Mouse (Mus musculus) neural tube, embryonic 14.5 days (tissue): ENCODE data around the gene Fam71d. TPM values are rescaled to one million over a fixed set of nuclear protein-coding genes. Genes with fewer than 3 reads are reported as not detected.

ENCODE experiments used
- ATAC-seq: fragments of 200-750 bp; cut with Nextera tagmentation; 2 replicates; pipeline ENCODE4 v1.8.0; 2017; ENCODE audit warnings: low read depth, mild to moderate bottlenecking, moderate TSS enrichment, moderate library complexity
- H3K27ac ChIP-seq: fragments of 300-500 bp; sonication (generic); 2 replicates; pipeline ENCODE4 v1.5.1; 2014; ENCODE audit warnings: low read depth, mild to moderate bottlenecking, control low read depth, low read length, moderate library complexity, mixed read lengths
- H3K27me3 ChIP-seq: fragments of 300-500 bp; sonication (generic); 2 replicates; pipeline ENCODE4 v1.6.1; 2014; ENCODE audit warnings: low read length; ENCODE audit not compliant: control insufficient read depth, insufficient read depth
- H3K36me3 ChIP-seq: fragments of 300-500 bp; sonication (generic); 2 replicates; pipeline ENCODE4 v1.6.1; 2014; ENCODE audit warnings: low read length, mixed read lengths; ENCODE audit not compliant: control insufficient read depth, insufficient read depth
- H3K4me1 ChIP-seq: fragments of 300-500 bp; sonication (generic); 2 replicates; pipeline ENCODE4 v1.6.1; 2014; ENCODE audit warnings: low read length; ENCODE audit not compliant: control insufficient read depth, insufficient read depth
- H3K4me2 ChIP-seq: fragments of 300-500 bp; sonication (generic); 2 replicates; pipeline ENCODE4 v1.6.1; 2014; ENCODE audit warnings: mild to moderate bottlenecking, low read depth, low read length, control low read depth
- H3K4me3 ChIP-seq: fragments of 300-500 bp; sonication (generic); 2 replicates; pipeline ENCODE4 v1.5.1; 2014; ENCODE audit warnings: low read depth, low read length, control low read depth, mixed read lengths
- H3K9ac ChIP-seq: fragments of 300-500 bp; sonication (generic); replicated peaks from 2 replicates; pipeline ENCODE4 v1.6.1; 2014; ENCODE audit warnings: low read depth, mild to moderate bottlenecking, control low read depth, low read length, mixed read lengths
- H3K9me3 ChIP-seq: fragments of 300-500 bp; sonication (generic); 2 replicates; pipeline ENCODE4 v1.6.1; 2016; ENCODE audit warnings: low read length; ENCODE audit not compliant: control insufficient read depth
- WGBS: fragments of 180-500 bp; shearing (Covaris S2); extraction: QIAGEN DNeasy Blood & Tissue Kit; methylation state at CpG from one replicate; pipeline ENCODE4 v1.1.7; 2014; 5-methylcytosine and 5-hydroxymethylcytosine counted together
- polyA plus RNA-seq: library from polyadenylated mRNA; unstranded; fragments of >200 nt; fragmentation: Nextera tagmentation; extraction: Ambion mirVana; gene quantifications from 2 replicates; pipeline ENCODE4 v1.2.1, GENCODE M21; 2014

Fam71d gene
- 0.50 and 0.80 TPM in 2 replicates for polyA plus RNA-seq

DNA sequence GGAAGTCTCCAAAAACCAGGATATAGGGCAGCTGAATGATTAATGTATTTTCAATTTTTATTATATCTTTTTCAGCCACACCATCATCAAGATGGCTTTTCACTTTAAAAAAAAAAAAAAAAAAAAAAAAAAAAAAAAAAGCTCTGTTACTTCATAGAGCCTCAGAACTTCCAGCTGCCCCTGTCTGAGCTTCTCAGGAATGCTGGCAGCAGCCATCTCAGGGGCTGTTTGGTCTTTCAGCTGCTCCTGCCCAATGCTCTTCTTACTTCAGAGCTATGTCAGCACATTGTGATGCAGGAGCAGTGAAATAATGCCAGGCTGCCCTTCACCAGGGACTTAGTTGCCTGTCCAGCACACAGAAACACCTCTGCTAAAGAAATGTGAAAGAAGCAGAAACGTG lies at the start of gene Fam71d:
Gene Fam71d (plus strand): TSS at position 211 of the 400 bp plus-strand sequence.
- H3K4me1 ChIP-seq: no peaks in the 10 kb centered on the region
- no peak within 1 kb of the TSS for H3K27ac ChIP-seq
- H3K36me3 ChIP-seq: no peaks in the 10 kb centered on the region
- no peak within 1 kb of the TSS for H3K9ac ChIP-seq
- 75% methylated on average over 1 of the region's 1 CpGs for WGBS
- no peak for ATAC-seq
- no peak within 1 kb of the TSS for H3K4me3 ChIP-seq
- no peak within 1 kb of the TSS for H3K4me2 ChIP-seq
- no peaks in the 10 kb centered on the region for H3K9me3 ChIP-seq
- H3K27me3 ChIP-seq: no peaks in the 10 kb centered on the region

- no peaks in the 10 kb centered on the region for H3K9me3 ChIP-seq
- H3K4me1 ChIP-seq: no peaks in the 10 kb centered on the region
- no peak overlapping the region for H3K9ac ChIP-seq
- no peak for ATAC-seq
- no peak overlapping the region for H3K27ac ChIP-seq
- H3K4me3 ChIP-seq: no peak overlapping the region
- no peaks in the 10 kb centered on the region for H3K36me3 ChIP-seq
- H3K4me2 ChIP-seq: no peak overlapping the region
- 87% methylated on average over 2 of the region's 2 CpGs for WGBS
- H3K27me3 ChIP-seq: no peaks in the 10 kb centered on the region
Measured at GRCm38 (mm10) chr12:78643691-78644090, 47.6 kb upstream of the Fam71d start.

DNA sequence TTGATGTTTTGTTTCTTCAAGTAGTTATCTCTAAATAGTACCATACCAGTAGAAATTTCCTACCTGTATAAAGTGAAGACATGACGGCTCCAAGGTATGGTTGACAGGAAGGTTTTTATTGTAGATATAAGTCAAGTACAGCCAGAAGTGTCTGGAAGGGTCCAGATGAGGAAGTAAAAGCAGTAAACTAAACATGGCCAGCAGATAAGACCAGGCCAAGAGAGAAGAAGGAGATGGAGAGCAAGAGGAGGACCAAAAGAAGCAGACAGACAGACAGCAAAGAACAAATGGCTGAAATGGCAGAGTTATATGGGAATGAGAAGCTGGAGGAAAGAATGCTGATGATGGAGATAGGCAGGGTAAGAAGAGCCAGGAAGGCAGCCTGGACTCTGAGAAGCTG lies 46.1 kb upstream of the Fam71d start:
- no peaks in the 10 kb centered on the region for H3K4me1 ChIP-seq
- H3K27ac ChIP-seq: no peak overlapping the region
- H3K27me3 ChIP-seq: no peaks in the 10 kb centered on the region
- ATAC-seq: no peak
- H3K9ac ChIP-seq: no peak overlapping the region
- H3K9me3 ChIP-seq: no peaks in the 10 kb centered on the region
- 90% methylated on average over 1 of the region's 1 CpGs for WGBS
- no peak overlapping the region for H3K4me2 ChIP-seq
- H3K4me3 ChIP-seq: no peak overlapping the region
- H3K36me3 ChIP-seq: no peaks in the 10 kb centered on the region

GRCm38 (mm10) chr12:78659718-78660304 lies 31.5 kb upstream of the Fam71d start:
- no peak for ATAC-seq
- Histone ChIP-seq H3K9ac (no peak overlapping the region), H3K4me2 (no peak overlapping the region), H3K27ac (no peak overlapping the region), H3K27me3 (no peaks in the 10 kb centered on the region), H3K4me1 (no peaks in the 10 kb centered on the region), H3K4me3 (no peak overlapping the region), H3K9me3 (no peaks in the 10 kb centered on the region), H3K36me3 (0 out of 2 replicates have a peak, but pooled peaks cover 2% of the 10 kb centered on the region)
- WGBS: 70% methylated on average over 2 of the region's 2 CpGs

DNA sequence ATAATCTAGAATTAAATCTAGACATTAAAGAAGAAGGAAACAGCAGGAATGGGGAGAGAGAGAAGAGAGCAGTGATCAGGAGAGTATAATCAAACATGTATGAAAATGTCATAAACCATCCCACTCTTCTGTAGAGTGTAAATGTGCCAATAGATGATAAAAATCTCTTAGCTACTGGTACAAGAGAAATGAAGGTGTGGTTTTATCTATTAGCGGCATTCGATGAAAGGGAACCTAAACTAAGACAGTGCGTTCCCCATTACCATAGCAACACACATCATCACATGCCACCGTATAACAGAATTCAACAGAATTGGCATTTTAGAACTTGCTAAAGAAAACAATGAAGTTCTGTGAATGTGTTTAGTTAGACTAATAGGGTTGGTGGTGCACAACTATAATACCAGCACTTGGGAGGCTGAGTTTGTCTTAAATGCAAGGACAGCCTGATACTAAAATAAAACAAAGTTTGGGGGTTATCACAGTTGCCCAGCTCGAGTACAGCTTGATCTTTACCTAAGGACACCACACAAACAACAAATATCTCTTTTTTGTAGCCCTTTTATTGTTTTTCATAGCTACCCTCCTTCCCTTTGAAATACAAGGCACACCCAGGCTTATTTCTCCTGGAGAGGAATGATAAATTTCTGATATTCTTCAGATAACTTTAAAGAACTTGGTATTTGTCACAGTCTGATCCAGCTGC lies 13.1 kb upstream of the Fam71d start:
- WGBS: 87% methylated on average over 5 of the region's 5 CpGs
- Histone ChIP-seq H3K27ac (no peak overlapping the region), H3K27me3 (no peaks in the 10 kb centered on the region), H3K4me1 (no peaks in the 10 kb centered on the region), H3K36me3 (no peaks in the 10 kb centered on the region), H3K9ac (no peak overlapping the region), H3K9me3 (no peaks in the 10 kb centered on the region), H3K4me2 (no peak overlapping the region), H3K4me3 (no peak overlapping the region)
- no peak for ATAC-seq

DNA sequence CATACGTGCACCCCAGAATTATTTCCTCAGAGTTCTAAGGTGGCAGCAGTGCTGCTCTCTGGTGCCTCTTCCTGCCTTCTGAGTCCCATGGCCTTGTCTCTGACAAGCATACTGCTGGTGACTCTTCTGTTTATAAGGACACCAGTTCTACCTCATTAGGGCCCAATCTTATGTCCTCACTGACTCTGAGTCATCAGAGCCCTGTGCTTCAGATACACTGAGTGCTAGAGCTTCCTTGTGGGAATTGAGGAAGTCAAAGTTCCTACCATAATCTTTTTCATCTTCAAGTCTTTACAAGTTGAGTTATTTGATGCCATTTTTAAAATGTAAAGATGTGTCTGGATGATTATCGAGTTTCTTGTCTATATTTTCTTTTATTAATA lies 12.5 kb upstream of the Fam71d start:
- Histone ChIP-seq H3K27ac (no peak overlapping the region), H3K4me2 (no peak overlapping the region), H3K27me3 (no peaks in the 10 kb centered on the region), H3K4me1 (no peaks in the 10 kb centered on the region), H3K36me3 (no peaks in the 10 kb centered on the region), H3K4me3 (no peak overlapping the region), H3K9ac (no peak overlapping the region), H3K9me3 (no peaks in the 10 kb centered on the region)
- 90% methylated on average over 2 of the region's 2 CpGs for WGBS
- ATAC-seq: no peak

- Histone ChIP-seq H3K36me3 (no peaks in the 10 kb centered on the region), H3K9me3 (no peaks in the 10 kb centered on the region), H3K4me3 (no peak overlapping the region), H3K9ac (no peak overlapping the region), H3K27ac (no peak overlapping the region), H3K27me3 (no peaks in the 10 kb centered on the region), H3K4me1 (no peaks in the 10 kb centered on the region), H3K4me2 (no peak overlapping the region)
- WGBS: 82% methylated on average over 2 of the region's 2 CpGs
- ATAC-seq: no peak
Measured at GRCm38 (mm10) chr12:78681048-78681447, 10.3 kb upstream of the Fam71d start.

- no peaks in the 10 kb centered on the region for H3K9me3 ChIP-seq
- H3K9ac ChIP-seq: no peak overlapping the region
- H3K4me2 ChIP-seq: no peak overlapping the region
- no peaks in the 10 kb centered on the region for H3K27me3 ChIP-seq
- no peak overlapping the region for H3K4me3 ChIP-seq
- no peaks in the 10 kb centered on the region for H3K36me3 ChIP-seq
- H3K27ac ChIP-seq: no peak overlapping the region
- WGBS: 80% methylated on average over 4 of the region's 4 CpGs
- no peaks in the 10 kb centered on the region for H3K4me1 ChIP-seq
- no peak for ATAC-seq
Measured at GRCm38 (mm10) chr12:78682279-78682678, 9.1 kb upstream of the Fam71d start.

GRCm38 (mm10) chr12:78685669-78686215 lies 5.6 kb upstream of the Fam71d start:
- H3K4me2 ChIP-seq: no peak overlapping the region
- H3K9me3 ChIP-seq: no peaks in the 10 kb centered on the region
- no peak for ATAC-seq
- no peaks in the 10 kb centered on the region for H3K36me3 ChIP-seq
- H3K27me3 ChIP-seq: no peaks in the 10 kb centered on the region
- H3K4me3 ChIP-seq: no peak overlapping the region
- no peaks in the 10 kb centered on the region for H3K4me1 ChIP-seq
- H3K27ac ChIP-seq: no peak overlapping the region
- 85% methylated on average over 1 of the region's 1 CpGs for WGBS
- H3K9ac ChIP-seq: no peak overlapping the region
